Mouse (Mus musculus) intestine, embryonic 16.5 days (tissue): ENCODE data around the gene Krtap3-2. TPM values are rescaled to one million over a fixed set of nuclear protein-coding genes. Genes with fewer than 3 reads are reported as not detected.

Source experiments
- ATAC-seq: fragments of 200-750 bp; cut with Nextera tagmentation; 2 replicates; pipeline ENCODE4 v1.8.0; 2017; ENCODE audit warnings: moderate TSS enrichment, moderate library complexity
- H3K27ac ChIP-seq: fragments of 300-500 bp; sonication (generic); 2 replicates; pipeline ENCODE4 v1.5.1; 2014; ENCODE audit warnings: mild to moderate bottlenecking, low read length
- H3K27me3 ChIP-seq: fragments of 300-500 bp; sonication (generic); replicated peaks from 2 replicates; pipeline ENCODE4 v1.6.1; 2014; ENCODE audit warnings: low read length, control low read depth, mixed read lengths; ENCODE audit not compliant: control insufficient read depth, insufficient read depth
- H3K36me3 ChIP-seq: fragments of 300-500 bp; sonication (generic); 2 replicates; pipeline ENCODE4 v1.6.1; 2014; ENCODE audit warnings: low read length, control low read depth; ENCODE audit not compliant: control insufficient read depth, insufficient read depth
- H3K4me1 ChIP-seq: fragments of 300-500 bp; sonication (generic); 2 replicates; pipeline ENCODE4 v1.6.1; 2014; ENCODE audit warnings: low read length, control low read depth, mixed read lengths; ENCODE audit not compliant: control insufficient read depth, insufficient read depth
- H3K4me2 ChIP-seq: fragments of 300-500 bp; sonication (generic); 2 replicates; pipeline ENCODE4 v1.6.1; 2014; ENCODE audit warnings: low read depth, low read length, control low read depth
- H3K4me3 ChIP-seq: fragments of 300-500 bp; sonication (generic); 2 replicates; pipeline ENCODE4 v1.5.1; 2014; ENCODE audit warnings: mild to moderate bottlenecking, low read length
- H3K9ac ChIP-seq: fragments of 300-500 bp; sonication (generic); 2 replicates; pipeline ENCODE4 v1.6.1; 2014; ENCODE audit warnings: low read depth, low read length
- H3K9me3 ChIP-seq: fragments of 300-500 bp; sonication (generic); 2 replicates; pipeline ENCODE4 v1.6.1; 2016; ENCODE audit warnings: low read length, control low read depth; ENCODE audit not compliant: control insufficient read depth
- WGBS: fragments of 180-500 bp; shearing (Covaris S2); extraction: QIAGEN DNeasy Blood & Tissue Kit; methylation state at CpG from one replicate; pipeline ENCODE4 v1.1.7; 2014; 5-methylcytosine and 5-hydroxymethylcytosine counted together
- polyA plus RNA-seq: library from polyadenylated mRNA; unstranded; fragments of >200 nt; fragmentation: Nextera tagmentation; extraction: Ambion mirVana; gene quantifications from 2 replicates; pipeline ENCODE4 v1.2.1, GENCODE M21; 2015

Gene Krtap3-2
- polyA plus RNA-seq, 1 experiment from 2014 or later, result not detected

- no peaks in the 10 kb centered on the region for H3K9me3 ChIP-seq
- no peak overlapping the region for H3K4me2 ChIP-seq
- no peak overlapping the region for H3K4me3 ChIP-seq
- 65% methylated on average over 4 of the region's 4 CpGs for WGBS
- H3K4me1 ChIP-seq, result no peaks in the 10 kb centered on the region
- no peak overlapping the region for H3K27ac ChIP-seq
- no peak for ATAC-seq
- no peaks in the 10 kb centered on the region for H3K36me3 ChIP-seq
- H3K27me3 ChIP-seq, result no peaks in the 10 kb centered on the region
- no peak overlapping the region for H3K9ac ChIP-seq
Observed at GRCm38 (mm10) chr11:99573164-99573563, 16.5 kb upstream of the Krtap3-2 start.

- no peaks in the 10 kb centered on the region for H3K9me3 ChIP-seq
- H3K4me2 ChIP-seq, result no peak within 1 kb of the TSS
- WGBS, result 69% methylated on average over 7 of the region's 7 CpGs
- no peaks in the 10 kb centered on the region for H3K27me3 ChIP-seq
- no peak for ATAC-seq
- no peaks in the 10 kb centered on the region for H3K4me1 ChIP-seq
- H3K36me3 ChIP-seq, result no peaks in the 10 kb centered on the region
- H3K27ac ChIP-seq, result no peak within 1 kb of the TSS
- no peak within 1 kb of the TSS for H3K4me3 ChIP-seq
- H3K9ac ChIP-seq, result no peak within 1 kb of the TSS
Observed at GRCm38 (mm10) chr11:99566530-99566929, 9.9 kb upstream of the Krtap3-2 start, which contains the start of gene Krtap3-1. TSS of gene Krtap3-1 (minus strand) at chr11:99566630.

GRCm38 (mm10) chr11:99562580-99562979, 5.9 kb upstream of the Krtap3-2 start:
- ATAC-seq, result no peak

GRCm38 (mm10) chr11:99559366-99559765, 2.7 kb upstream of the Krtap3-2 start, which contains the start of gene Gm11939:
TSS of gene Gm11939 (minus strand) at chr11:99559466.
- no peak for ATAC-seq
- Histone ChIP-seq H3K27me3 (no peaks in the 10 kb centered on the region), H3K9me3 (no peaks in the 10 kb centered on the region), H3K4me3 (no peak within 1 kb of the TSS), H3K27ac (no peak within 1 kb of the TSS), H3K9ac (no peak within 1 kb of the TSS), H3K36me3 (no peaks in the 10 kb centered on the region), H3K4me2 (no peak within 1 kb of the TSS), H3K4me1 (no peaks in the 10 kb centered on the region)
- WGBS, result 84% methylated on average over 9 of the region's 9 CpGs

More at GRCm38 (mm10) chr11:99562580-99562979, 5.9 kb upstream of the Krtap3-2 start:
- WGBS, result 84% methylated on average over 6 of the region's 6 CpGs
- Histone ChIP-seq H3K4me3 (no peak overlapping the region), H3K27me3 (no peaks in the 10 kb centered on the region), H3K9ac (no peak overlapping the region), H3K9me3 (no peaks in the 10 kb centered on the region), H3K4me1 (no peaks in the 10 kb centered on the region), H3K27ac (no peak overlapping the region), H3K4me2 (no peak overlapping the region), H3K36me3 (no peaks in the 10 kb centered on the region)

GRCm38 (mm10) chr11:99557976-99558745, 1.5 kb upstream of the Krtap3-2 start:
- Histone ChIP-seq H3K4me1 (no peaks in the 10 kb centered on the region), H3K4me3 (no peak overlapping the region), H3K9me3 (no peaks in the 10 kb centered on the region), H3K27ac (no peak overlapping the region), H3K36me3 (no peaks in the 10 kb centered on the region), H3K9ac (no peak overlapping the region), H3K4me2 (no peak overlapping the region), H3K27me3 (no peaks in the 10 kb centered on the region)
- ATAC-seq, result no peak
- WGBS, result 58% methylated on average over 3 of the region's 3 CpGs

GRCm38 (mm10) chr11:99556195-99556594, 458 bp downstream of the Krtap3-2 start:
- H3K4me3 ChIP-seq, result no peak overlapping the region
- H3K36me3 ChIP-seq, result no peaks in the 10 kb centered on the region
- H3K4me1 ChIP-seq, result no peaks in the 10 kb centered on the region
- H3K9me3 ChIP-seq, result no peaks in the 10 kb centered on the region
- no peak for ATAC-seq
- no peak overlapping the region for H3K4me2 ChIP-seq
- no peaks in the 10 kb centered on the region for H3K27me3 ChIP-seq
- H3K27ac ChIP-seq, result no peak overlapping the region
- H3K9ac ChIP-seq, result no peak overlapping the region
- 90% methylated on average over 2 of the region's 2 CpGs for WGBS

- WGBS, result 70% methylated on average over 4 of the region's 4 CpGs
- Histone ChIP-seq H3K9me3 (no peaks in the 10 kb centered on the region), H3K27me3 (no peaks in the 10 kb centered on the region), H3K4me3 (no peak within 1 kb of the TSS), H3K36me3 (no peaks in the 10 kb centered on the region), H3K4me1 (no peaks in the 10 kb centered on the region), H3K27ac (no peak within 1 kb of the TSS), H3K4me2 (no peak within 1 kb of the TSS), H3K9ac (no peak within 1 kb of the TSS)
- ATAC-seq, result no peak
Observed at GRCm38 (mm10) chr11:99550765-99551164, 5.9 kb downstream of the Krtap3-2 start, which contains the start of gene Krtap3-3. TSS of gene Krtap3-3 (minus strand) at chr11:99550865.

GRCm38 (mm10) chr11:99547892-99548291, 8.8 kb downstream of the Krtap3-2 start:
- H3K9me3 ChIP-seq, result no peaks in the 10 kb centered on the region
- H3K4me3 ChIP-seq, result no peak overlapping the region
- H3K4me2 ChIP-seq, result no peak overlapping the region
- H3K27ac ChIP-seq, result no peak overlapping the region
- ATAC-seq, result no peak
- no peaks in the 10 kb centered on the region for H3K4me1 ChIP-seq
- no peaks in the 10 kb centered on the region for H3K27me3 ChIP-seq
- no peaks in the 10 kb centered on the region for H3K36me3 ChIP-seq
- no peak overlapping the region for H3K9ac ChIP-seq

GRCm38 (mm10) chr11:99539721-99540120, 16.9 kb downstream of the Krtap3-2 start:
- ATAC-seq, result no peak
- Histone ChIP-seq H3K27ac (no peak overlapping the region), H3K27me3 (no peaks in the 10 kb centered on the region), H3K36me3 (no peaks in the 10 kb centered on the region), H3K4me3 (no peak overlapping the region), H3K4me1 (no peaks in the 10 kb centered on the region), H3K9ac (no peak overlapping the region), H3K9me3 (no peaks in the 10 kb centered on the region), H3K4me2 (no peak overlapping the region)
- 65% methylated on average over 9 of the region's 9 CpGs for WGBS
